Mouse (Mus musculus) intestine, embryonic 14.5 days (tissue): ENCODE data around the gene Cfc1. TPM values are rescaled to one million over a fixed set of nuclear protein-coding genes. Genes with fewer than 3 reads are reported as not detected.

Experiments
- ATAC-seq: fragments of 200-750 bp; cut with Nextera tagmentation; replicated peaks from 2 replicates; pipeline ENCODE4 v1.8.0; 2017; ENCODE audit warnings: low read depth, moderate number of reproducible peaks, moderate TSS enrichment, moderate library complexity; ENCODE audit not compliant: low FRiP score, low TSS enrichment
- DNase-seq: peaks from one replicate; pipeline ENCODE4 v3.0.0-alpha.2; 2018; ENCODE audit warnings: low spot score
- H3K27ac ChIP-seq: fragments of 300-500 bp; sonication (generic); 2 replicates; pipeline ENCODE4 v1.5.1; 2014; ENCODE audit warnings: low read depth, mild to moderate bottlenecking, control low read depth
- H3K27me3 ChIP-seq: fragments of 300-500 bp; sonication (generic); replicated peaks from 2 replicates; pipeline ENCODE4 v1.6.1; 2014; ENCODE audit warnings: low read length, control low read depth; ENCODE audit not compliant: control insufficient read depth, insufficient read depth
- H3K36me3 ChIP-seq: fragments of 300-500 bp; sonication (generic); 2 replicates; pipeline ENCODE4 v1.6.1; 2014; ENCODE audit warnings: low read length, control low read depth; ENCODE audit not compliant: control insufficient read depth, insufficient read depth
- H3K4me1 ChIP-seq: fragments of 300-500 bp; sonication (generic); replicated peaks from 2 replicates; pipeline ENCODE4 v1.6.1; 2014; ENCODE audit warnings: low read length, control low read depth, mixed read lengths; ENCODE audit not compliant: control insufficient read depth, insufficient read depth
- H3K4me2 ChIP-seq: fragments of 300-500 bp; sonication (generic); 2 replicates; pipeline ENCODE4 v1.6.1; 2014; ENCODE audit warnings: low read length
- H3K4me3 ChIP-seq: fragments of 300-500 bp; sonication (generic); 2 replicates; pipeline ENCODE4 v1.5.1; 2014; ENCODE audit warnings: low read depth, low read length, control low read depth, mixed read lengths
- H3K9ac ChIP-seq: fragments of 300-500 bp; sonication (generic); 2 replicates; pipeline ENCODE4 v1.6.1; 2014; ENCODE audit warnings: mild to moderate bottlenecking, low read length
- H3K9me3 ChIP-seq: fragments of 300-500 bp; sonication (generic); 2 replicates; pipeline ENCODE4 v1.6.1; 2016; ENCODE audit warnings: low read length, control low read depth; ENCODE audit not compliant: control insufficient read depth
- WGBS: fragments of 180-500 bp; shearing (Covaris S2); extraction: QIAGEN DNeasy Blood & Tissue Kit; methylation state at CpG from one replicate; pipeline ENCODE4 v1.1.7; 2014; 5-methylcytosine and 5-hydroxymethylcytosine counted together
- polyA plus RNA-seq: library from polyadenylated mRNA; unstranded; fragments of >200 nt; fragmentation: Nextera tagmentation; extraction: Ambion mirVana; gene quantifications from 2 replicates; pipeline ENCODE4 v1.2.1, GENCODE M21; 2014

The Cfc1 gene
- polyA plus RNA-seq, 1 experiment from 2014 or later: 0.23 TPM

DNA sequence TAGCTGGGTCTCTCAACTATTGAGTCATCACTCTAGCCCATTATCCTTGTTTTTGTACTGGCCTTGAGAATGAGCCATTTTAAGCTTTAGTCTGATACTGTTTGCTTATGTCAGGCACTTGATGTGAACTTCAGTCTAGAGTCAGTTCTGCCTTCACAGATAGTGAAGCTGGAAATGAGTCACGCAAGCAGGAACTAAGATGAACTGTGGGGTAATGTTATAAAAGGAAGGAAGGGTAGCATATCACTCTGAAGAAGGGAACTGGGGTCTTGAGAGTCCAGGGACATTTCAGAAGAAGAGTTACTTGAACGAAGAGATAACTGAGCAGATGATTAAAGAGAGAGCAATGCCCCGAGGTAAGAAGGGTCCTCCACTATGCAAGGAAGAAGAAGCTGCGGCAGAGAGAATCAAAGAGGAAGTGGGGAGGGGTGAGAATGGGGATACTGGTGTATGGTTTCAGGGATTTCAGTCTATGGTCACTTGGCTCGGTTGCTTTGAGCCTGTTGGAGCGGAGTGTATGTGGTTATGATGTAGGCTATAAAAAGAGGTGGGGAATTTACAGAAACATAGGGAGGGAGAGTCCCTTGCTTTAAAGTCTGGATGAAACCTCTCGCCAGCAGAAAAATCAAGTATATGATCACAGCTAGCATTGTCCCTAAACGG is 29.1 kb downstream of the Cfc1 start:
- ATAC-seq: no peak
- no peaks in the 10 kb centered on the region for H3K4me1 ChIP-seq
- DNase-seq: no peak
- no peak overlapping the region for H3K27ac ChIP-seq
- WGBS: 81% methylated on average over 8 of the region's 8 CpGs
- no peak overlapping the region for H3K4me2 ChIP-seq
- no peaks in the 10 kb centered on the region for H3K9me3 ChIP-seq
- no peak overlapping the region for H3K4me3 ChIP-seq
- H3K9ac ChIP-seq: no peak overlapping the region
- H3K36me3 ChIP-seq: no peaks in the 10 kb centered on the region
- no peaks in the 10 kb centered on the region for H3K27me3 ChIP-seq

GRCm38 (mm10) chr1:34568120-34568519 is 32.7 kb downstream of the Cfc1 start:
- H3K4me2 ChIP-seq: no peak overlapping the region
- no peak for DNase-seq
- no peaks in the 10 kb centered on the region for H3K9me3 ChIP-seq
- ATAC-seq: no peak
- H3K4me3 ChIP-seq: no peak overlapping the region
- H3K9ac ChIP-seq: no peak overlapping the region
- H3K36me3 ChIP-seq: no peaks in the 10 kb centered on the region
- no peaks in the 10 kb centered on the region for H3K4me1 ChIP-seq
- 97% methylated on average over 2 of the region's 2 CpGs for WGBS
- H3K27me3 ChIP-seq: no peaks in the 10 kb centered on the region
- no peak overlapping the region for H3K27ac ChIP-seq

DNA sequence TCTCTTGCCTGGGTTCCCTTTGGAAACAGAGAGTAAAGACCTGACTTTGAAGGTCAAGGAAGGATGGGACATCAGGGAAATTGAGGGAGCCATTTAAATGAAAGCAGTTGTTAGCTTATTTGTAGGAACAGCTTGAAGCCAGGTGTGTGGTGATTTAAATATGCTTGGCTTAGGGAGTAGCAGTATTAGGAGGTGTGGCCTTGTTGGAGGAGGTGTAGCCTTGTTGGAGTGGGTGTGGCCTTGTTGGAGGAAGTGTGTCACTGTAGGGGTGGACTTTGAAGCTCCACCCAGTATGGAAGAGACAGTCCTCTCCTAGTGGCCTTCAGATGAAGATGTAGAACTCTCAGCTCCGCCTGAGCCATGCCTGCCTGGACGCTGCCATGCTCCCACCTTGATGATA is 34.4 kb downstream of the Cfc1 start:
- no peaks in the 10 kb centered on the region for H3K4me1 ChIP-seq
- no peak overlapping the region for H3K4me2 ChIP-seq
- 93% methylated on average over 2 of the region's 2 CpGs for WGBS
- DNase-seq (no peak), ATAC-seq (no peak)
- H3K9me3 ChIP-seq: no peaks in the 10 kb centered on the region
- no peak overlapping the region for H3K9ac ChIP-seq
- H3K36me3 ChIP-seq: no peaks in the 10 kb centered on the region
- no peak overlapping the region for H3K4me3 ChIP-seq
- H3K27ac ChIP-seq: no peak overlapping the region
- no peaks in the 10 kb centered on the region for H3K27me3 ChIP-seq

- H3K9ac ChIP-seq: no peak overlapping the region
- H3K27ac ChIP-seq: no peak overlapping the region
- no peaks in the 10 kb centered on the region for H3K36me3 ChIP-seq
- H3K9me3 ChIP-seq: no peaks in the 10 kb centered on the region
- DNase-seq (no peak), ATAC-seq (no peak)
- H3K4me2 ChIP-seq: no peak overlapping the region
- H3K4me1 ChIP-seq: no peaks in the 10 kb centered on the region
- H3K27me3 ChIP-seq: no peaks in the 10 kb centered on the region
- WGBS: 71% methylated on average over 6 of the region's 6 CpGs
- no peak overlapping the region for H3K4me3 ChIP-seq
These were observed 36.0 kb downstream of the Cfc1 start for GRCm38 (mm10) chr1:34571431-34571830.

- DNase-seq (peak; percentile 35), ATAC-seq (no peak)
- peaks cover 10% of the 10 kb centered on the region for H3K27me3 ChIP-seq
- no peaks in the 10 kb centered on the region for H3K9me3 ChIP-seq
- H3K36me3 ChIP-seq: no peaks in the 10 kb centered on the region
- H3K4me2 ChIP-seq: no peak overlapping the region
- 82% methylated on average over 6 of the region's 6 CpGs for WGBS
- no peak overlapping the region for H3K27ac ChIP-seq
- H3K9ac ChIP-seq: no peak overlapping the region
- H3K4me1 ChIP-seq: no peaks in the 10 kb centered on the region
- H3K4me3 ChIP-seq: no peak overlapping the region
These were observed 37.8 kb downstream of the Cfc1 start for GRCm38 (mm10) chr1:34573221-34573620.

DNA sequence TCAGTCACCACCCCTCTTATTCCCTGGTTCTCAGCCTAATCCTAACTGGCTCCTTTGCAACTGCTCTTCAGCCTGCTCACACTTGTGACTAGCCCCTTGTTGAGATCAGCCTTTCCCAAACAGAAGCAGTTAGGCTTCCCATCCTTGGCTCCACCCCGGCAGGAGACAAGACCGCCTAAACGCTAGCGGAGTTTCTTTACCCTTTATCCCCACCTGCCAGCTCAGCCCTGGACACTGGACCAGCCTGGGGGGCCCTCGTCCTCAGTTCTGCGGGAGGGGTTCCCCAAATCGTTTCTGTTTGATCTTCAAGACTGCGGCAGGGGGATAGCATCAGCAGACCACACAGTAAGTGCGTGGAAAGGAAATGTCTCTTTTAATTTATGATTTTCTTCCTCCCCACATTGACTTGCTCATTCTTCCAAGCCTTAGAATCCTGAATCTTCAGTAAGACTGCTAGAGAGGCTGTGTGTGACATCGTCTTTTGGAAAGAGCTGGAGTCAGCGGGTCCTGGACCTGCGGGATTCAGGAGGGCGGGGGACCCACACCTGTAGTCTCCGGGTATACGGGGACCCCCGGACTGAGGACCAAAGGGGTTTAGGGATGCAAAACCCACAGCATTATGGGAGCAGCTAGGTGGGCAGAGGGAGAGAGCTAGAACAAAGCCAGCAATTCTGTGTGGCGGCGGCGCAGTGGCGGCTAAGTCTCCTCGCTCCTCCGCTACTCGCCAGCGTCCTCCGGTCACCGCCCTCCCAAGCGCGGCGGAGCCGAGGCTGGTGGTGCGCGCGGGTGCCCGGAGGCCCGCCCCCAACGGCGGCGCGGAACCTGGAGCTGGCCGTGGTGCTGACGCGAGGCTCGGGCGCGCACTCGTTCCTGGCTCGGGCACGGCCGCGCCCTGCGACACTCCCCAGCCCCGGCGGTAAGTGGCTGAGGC is 43.7 kb downstream of the Cfc1 start, which contains the start of gene Amer3:
TSS of gene Amer3 (plus strand) at position 807 of the 931 bp plus-strand sequence.
- no peak within 1 kb of the TSS for H3K9ac ChIP-seq
- peak within 1 kb of the TSS; percentile 27 for H3K4me3 ChIP-seq
- peaks cover 32% of the 10 kb centered on the region for H3K27me3 ChIP-seq
- peak; percentile 97 for DNase-seq
- no peaks in the 10 kb centered on the region for H3K36me3 ChIP-seq
- no peaks in the 10 kb centered on the region for H3K9me3 ChIP-seq
- H3K4me1 ChIP-seq: no peaks in the 10 kb centered on the region
- peak within 1 kb of the TSS; percentile 55 for H3K4me2 ChIP-seq
- no peak within 1 kb of the TSS for H3K27ac ChIP-seq
- peak; percentile 92 for ATAC-seq
- WGBS: under 1% methylated on average over 50 of the region's 53 CpGs

DNA sequence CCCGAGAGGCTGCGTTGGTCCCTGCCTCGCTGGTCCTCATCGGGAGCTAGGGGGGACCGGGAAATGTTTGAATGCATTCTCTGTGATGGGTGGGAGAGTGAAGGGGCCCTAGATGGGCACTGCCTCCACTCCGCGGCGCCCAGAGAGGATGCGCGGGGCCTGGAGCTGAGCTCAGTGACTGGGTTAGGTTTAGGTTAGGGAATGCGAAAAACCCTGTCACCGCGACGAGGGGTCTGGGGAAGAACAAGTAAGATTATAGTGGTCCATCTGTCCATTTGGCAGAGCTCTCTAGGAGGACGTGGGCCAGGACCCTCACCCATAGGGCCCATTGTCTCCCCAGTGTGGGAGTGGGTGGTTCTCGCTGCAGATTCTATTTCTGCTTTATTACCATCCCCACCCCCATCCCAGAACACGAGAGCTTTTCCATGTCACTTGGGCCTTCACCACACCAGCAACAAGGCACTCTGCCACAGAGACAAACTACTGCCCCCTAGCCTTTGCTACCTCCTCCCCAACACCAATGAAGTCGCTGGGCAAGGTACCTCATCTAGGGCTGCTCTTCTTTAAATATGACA is 44.4 kb downstream of the Cfc1 start:
- H3K27ac ChIP-seq: no peak overlapping the region
- H3K4me3 ChIP-seq: peak overlapping the region; percentile 27; the same call in 1 of the 2 replicates
- WGBS: under 1% methylated on average over 15 of the region's 18 CpGs
- peaks cover 32% of the 10 kb centered on the region for H3K27me3 ChIP-seq
- H3K36me3 ChIP-seq: no peaks in the 10 kb centered on the region
- ATAC-seq: peak; percentile 33; the same call in 1 of the 2 replicates
- H3K9me3 ChIP-seq: no peaks in the 10 kb centered on the region
- H3K4me1 ChIP-seq: no peaks in the 10 kb centered on the region
- peak overlapping the region; percentile 55 for H3K4me2 ChIP-seq
- no peak for DNase-seq
- no peak overlapping the region for H3K9ac ChIP-seq

DNA sequence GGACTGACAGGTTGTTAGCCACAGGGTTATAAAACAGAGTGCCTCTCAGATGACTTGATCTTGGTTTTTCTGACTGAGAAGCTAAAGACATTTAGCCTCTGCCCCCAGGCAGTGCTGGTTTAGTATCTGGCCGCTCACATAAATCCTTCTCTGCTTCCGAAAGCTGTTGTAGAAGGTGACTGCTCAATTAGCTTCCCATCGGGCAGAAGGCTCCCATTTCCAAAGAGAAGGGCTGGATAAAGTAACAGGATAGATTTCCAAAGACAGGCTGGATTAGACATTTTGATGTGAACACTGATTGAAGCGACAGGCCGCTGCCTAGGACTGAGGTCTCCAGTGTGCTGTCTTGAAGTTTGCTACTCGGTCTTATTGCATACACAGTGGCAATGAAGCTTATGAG is 46.8 kb downstream of the Cfc1 start:
- WGBS: 64% methylated on average over 6 of the region's 6 CpGs
- no peak overlapping the region for H3K4me2 ChIP-seq
- H3K27me3 ChIP-seq: peaks cover 28% of the 10 kb centered on the region
- no peaks in the 10 kb centered on the region for H3K9me3 ChIP-seq
- peak; percentile 13 for DNase-seq
- no peak overlapping the region for H3K4me3 ChIP-seq
- H3K36me3 ChIP-seq: no peaks in the 10 kb centered on the region
- no peak overlapping the region for H3K27ac ChIP-seq
- ATAC-seq: no peak
- no peaks in the 10 kb centered on the region for H3K4me1 ChIP-seq
- no peak overlapping the region for H3K9ac ChIP-seq
